Mouse (Mus musculus): Measurements from ENCODE around the gene Tmem252.

Tmem252 gene

GRCm38 (mm10) chr19:24673762-24674161, at the start of gene Tmem252:
Tmem252 (plus strand) TSS chr19:24674008.
- DNase-seq (ENCODE audit: low spot score) = no peak

DNA sequence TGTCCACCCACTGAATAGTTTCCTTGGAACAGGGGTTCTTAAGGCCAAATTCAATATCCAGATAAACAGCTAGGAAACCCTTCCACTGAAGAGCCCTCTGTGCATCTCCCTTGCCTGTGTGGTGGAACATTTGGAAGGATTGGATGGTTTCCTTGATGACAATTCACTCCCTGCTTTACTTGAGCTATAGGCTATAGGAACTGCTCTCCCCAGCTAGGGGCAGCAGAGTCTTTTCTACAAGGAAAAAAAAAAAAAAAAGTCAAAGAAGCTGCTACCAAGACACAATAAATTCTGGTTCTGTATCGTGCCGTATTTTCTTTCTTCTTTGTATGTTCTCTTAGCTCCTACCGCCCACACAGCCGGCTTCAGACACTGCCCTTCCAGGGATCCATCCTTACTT, 45.8 kb upstream of the Tmem252 start:
- DNase-seq (ENCODE audit: low spot score) = no peak

GRCm38 (mm10) chr19:24633008-24633407, 40.8 kb upstream of the Tmem252 start:
- DNase-seq (ENCODE audit: low spot score) = no peak

DNA sequence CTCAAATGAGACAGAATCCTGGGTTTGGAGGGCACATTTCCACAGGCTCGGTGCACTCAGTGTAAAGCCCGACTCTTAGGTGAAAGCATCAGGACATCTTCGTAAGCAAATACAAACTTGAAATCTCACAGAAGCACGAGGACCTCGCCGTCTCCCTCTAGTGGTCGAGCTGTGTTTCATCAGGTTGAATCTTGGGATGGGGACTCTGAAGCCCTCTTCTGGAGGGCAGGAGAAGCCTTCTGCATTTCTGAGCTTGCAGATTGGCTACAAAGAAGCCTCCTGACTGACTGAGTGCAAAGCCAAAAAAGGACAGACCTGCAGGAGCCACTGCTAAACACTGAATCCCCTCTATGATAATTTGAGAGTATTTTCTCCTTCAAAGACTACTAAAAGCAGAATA, 39.2 kb upstream of the Tmem252 start:
- DNase-seq (ENCODE audit: low spot score) = peak; percentile 86

- DNase-seq (ENCODE audit: low spot score) = no peak
These were observed 37.2 kb upstream of the Tmem252 start for GRCm38 (mm10) chr19:24636616-24637015.

DNA sequence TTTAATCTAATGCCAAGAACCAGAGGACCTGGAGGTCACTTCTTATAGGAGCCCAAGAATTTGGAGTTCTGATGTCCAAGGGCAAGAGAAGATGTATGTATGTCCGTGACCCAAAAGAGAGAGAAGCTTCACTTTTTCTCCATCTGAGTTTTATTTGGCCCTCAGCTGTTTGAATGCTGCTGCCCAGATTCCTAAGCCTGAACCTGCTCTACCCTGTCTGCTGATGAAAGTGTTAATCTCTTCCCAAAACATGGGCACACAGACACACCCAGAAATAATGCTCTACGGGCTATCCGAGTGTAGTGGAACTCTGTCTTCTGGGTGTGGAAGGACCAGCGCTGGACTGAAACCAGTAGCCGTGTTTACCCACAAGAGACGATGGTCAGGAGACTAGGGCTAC, 35.8 kb upstream of the Tmem252 start:
- no peak for DNase-seq (ENCODE audit: low spot score)

- DNase-seq (ENCODE audit: low spot score) = no peak
These were observed 32.8 kb upstream of the Tmem252 start for GRCm38 (mm10) chr19:24640982-24641381.

GRCm38 (mm10) chr19:24644971-24645370, 28.8 kb upstream of the Tmem252 start:
- DNase-seq (ENCODE audit: low spot score) = no peak

DNA sequence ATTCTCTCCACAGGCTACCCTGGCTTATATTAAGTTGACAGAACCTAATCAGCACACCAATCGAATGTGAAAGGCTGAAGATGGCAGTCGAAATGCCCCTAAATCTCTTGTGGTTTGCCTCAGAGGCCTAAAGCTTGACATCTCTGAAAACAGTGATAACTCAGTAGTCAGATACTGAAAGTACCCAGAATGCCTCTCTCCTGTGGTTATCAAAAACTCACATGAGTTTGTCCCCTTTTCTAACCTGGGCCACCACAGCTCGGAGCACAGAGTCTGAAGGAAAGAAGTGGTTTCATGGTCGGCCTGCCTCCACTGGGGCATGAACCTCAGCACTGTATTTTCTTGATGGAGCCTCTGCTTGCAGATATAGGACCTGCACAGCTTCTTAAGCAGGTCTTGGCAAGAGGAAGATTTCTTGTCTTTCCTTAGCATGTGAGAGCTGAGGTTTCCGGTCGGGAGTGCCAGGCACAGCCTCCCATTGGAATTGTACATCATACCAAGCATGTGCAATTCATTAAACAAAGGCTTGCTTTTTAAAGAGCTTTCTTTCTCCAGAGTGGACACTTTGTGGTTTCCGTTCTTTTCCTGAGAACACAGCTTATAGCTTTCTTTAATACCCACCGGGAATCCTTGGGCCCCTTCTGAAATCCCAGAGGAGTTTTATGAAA, 27.5 kb upstream of the Tmem252 start:
- no peak for DNase-seq (ENCODE audit: low spot score)

DNA sequence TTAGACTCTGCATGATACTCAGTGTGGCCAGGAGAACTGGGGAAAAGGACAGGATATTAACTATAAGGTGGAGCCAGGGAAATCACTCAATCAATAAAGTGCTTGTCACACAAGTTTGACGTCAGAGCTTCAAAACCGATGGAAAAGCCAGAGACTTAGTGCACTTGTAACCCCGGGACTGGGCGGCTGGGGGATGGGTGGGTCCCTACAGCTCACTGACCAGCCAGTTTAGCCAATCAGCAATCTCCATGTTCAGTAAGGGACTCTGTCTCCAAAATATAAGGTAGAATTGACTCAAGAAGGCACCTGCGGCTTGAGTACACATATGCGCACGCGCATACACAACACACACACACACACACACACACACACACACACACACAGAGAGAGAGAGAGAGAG, 25.8 kb upstream of the Tmem252 start:
- no peak for DNase-seq (ENCODE audit: low spot score)

DNA sequence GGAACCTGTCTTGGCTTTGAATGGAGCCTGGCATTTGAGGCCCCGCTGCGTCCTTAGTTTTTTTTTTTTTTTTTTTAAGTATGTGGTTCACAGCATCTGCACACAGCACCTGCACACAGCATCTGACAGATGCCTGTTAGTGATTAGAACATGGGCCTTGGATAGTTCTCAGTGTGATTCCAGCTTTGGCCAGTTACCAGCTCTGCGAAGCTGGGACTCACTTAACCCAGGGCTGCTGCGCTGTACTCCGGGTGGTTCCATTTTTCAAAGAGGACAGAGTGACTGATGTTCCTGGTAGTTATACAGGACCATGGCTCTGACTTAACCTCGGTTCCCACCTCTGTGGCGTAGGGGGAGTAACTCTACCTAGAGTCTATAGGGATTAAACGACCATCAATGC, 23.4 kb upstream of the Tmem252 start:
- no peak for DNase-seq (ENCODE audit: low spot score)

DNA sequence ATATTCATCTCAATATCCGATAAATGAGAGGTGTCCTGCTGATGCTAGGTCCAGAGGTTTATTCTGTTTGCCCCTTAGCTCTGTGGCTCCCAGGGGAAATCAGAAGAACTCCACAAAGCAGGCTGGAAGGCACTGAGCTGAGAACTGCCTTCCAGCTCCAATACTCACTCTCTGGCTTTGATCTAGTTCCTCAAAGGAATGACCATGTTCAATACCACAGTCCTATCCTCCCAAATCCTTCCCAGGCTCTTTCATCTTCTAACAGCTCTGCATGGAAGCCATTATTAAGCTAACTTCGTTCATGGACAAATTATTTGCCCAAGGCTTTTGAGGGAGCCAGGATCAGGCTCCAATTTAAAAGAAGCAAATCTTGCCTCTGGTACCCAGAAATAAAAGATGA, 22.2 kb upstream of the Tmem252 start:
- no peak for DNase-seq (ENCODE audit: low spot score)

DNA sequence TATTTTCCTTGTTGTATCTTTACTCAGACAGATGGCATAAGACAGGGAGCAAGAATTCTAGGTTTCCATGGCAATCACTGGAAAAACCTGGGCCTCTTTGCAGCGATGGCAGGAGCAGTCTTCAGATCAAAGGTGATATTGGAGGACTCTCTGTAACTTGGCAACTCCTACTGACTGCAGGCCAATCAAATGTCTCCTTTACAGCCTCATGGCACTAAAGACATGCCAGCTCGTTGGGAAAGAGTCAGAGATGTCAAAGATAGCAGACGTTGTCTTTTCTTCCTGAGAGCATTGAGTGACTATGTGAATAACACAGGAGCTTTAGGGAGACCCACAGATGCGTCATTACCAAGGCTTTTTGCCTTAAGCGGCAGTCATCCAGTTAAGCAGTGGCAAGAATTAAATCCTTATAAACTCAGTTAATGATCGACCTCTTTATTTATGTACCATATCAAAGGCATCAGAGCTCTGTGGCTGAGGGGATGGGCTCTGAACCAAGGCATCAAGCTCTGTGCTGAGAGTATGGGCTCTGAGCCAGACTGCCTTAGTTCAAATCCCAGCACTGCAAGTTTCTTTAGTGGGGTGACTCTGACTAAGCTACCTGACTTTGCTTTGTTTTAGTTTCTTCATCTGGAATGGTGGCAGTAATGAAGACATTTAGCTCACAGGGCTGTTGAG, 21.3 kb upstream of the Tmem252 start:
- no peak for DNase-seq (ENCODE audit: low spot score)

DNA sequence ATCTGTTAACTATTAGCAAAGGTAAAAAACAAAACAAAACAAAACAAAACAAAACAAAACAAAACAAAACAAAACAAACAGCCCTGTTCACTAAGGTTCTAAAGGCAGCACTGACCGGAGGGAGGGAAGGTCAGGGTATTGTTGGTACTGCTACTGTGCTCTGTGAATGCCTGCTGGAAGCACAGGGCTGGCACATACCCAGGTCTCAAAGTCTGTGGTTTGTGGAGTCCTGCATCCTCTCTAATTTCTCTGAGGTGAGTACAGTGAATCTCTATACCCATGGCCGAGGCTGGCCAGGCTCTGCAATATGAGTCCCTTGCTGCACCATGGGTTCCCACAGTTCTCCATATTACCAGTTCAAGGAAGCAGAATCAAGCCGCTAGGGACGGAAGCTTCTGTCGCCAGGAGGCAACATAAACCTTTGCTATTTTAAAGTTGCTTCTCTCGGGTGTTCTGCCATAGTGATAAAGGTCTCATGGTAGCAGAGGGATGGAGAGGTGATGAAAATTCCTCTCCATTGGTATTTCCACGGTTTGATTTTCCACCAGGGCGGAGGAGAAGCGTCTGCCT, 20.5 kb upstream of the Tmem252 start:
- no peak for DNase-seq (ENCODE audit: low spot score)

DNA sequence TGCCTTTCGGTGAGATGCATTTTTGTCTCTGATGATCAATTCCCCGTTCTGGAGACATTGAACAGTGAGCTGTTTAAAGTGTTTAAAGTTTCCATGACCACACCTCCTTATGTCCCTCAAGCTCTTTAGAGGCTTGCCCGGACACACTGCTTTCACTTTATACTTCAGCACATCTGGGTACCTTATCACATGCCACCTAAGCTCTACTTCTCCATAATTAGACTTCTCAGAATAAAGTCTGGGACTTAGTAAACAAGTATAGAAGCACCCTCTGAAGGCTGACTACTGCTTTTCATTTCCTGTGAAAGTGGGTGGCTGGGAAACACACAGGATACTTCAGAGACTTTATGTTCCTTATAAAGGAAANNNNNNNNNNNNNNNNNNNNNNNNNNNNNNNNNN, 16.8 kb upstream of the Tmem252 start:
- DNase-seq (ENCODE audit: low spot score) = no peak

DNA sequence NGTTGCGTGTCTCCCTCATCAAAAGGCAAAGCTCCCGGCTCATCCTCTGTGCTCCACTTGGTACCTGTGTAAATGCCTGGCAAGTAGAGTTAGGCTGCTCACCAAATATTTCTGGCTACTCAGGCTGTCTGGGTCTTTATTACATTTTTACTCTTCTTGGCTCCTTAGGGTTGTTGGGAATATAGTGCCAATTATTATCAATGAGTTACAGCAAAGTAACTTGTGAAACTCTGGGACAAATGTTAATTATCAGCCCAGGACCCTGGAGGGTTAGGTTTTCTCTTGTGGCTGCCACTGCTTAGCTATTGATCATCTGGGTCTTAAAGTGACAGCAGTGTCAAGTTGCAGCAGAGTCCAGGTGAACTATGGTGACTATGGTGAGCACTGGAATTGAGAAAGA, 11.5 kb upstream of the Tmem252 start:
- DNase-seq (ENCODE audit: low spot score) = no peak

- DNase-seq (ENCODE audit: low spot score) = no peak
These were observed 8.0 kb upstream of the Tmem252 start for GRCm38 (mm10) chr19:24665771-24666170.

DNA sequence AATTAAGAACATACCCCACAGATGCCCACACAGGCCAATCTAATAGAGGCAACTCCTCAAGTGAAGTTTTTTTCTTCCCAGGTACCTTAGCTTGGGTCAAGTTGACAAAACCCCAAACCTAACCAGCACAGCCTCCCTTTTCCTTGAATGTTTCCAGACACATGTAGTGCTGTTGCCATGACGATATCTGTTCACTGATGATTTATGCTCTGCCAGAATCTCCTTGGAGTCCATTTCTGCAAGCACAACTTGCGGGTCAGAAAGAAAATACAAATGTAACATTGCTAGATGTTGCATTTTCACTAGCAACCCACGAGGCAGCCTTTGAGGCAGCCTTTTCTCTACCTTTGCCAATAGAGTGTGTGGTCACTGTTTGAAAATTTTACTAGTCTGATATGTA, 6.3 kb upstream of the Tmem252 start:
- DNase-seq (ENCODE audit: low spot score) = no peak

- no peak for DNase-seq (ENCODE audit: low spot score)
These were observed 2.2 kb upstream of the Tmem252 start for GRCm38 (mm10) chr19:24671571-24671970.

- no peak for DNase-seq (ENCODE audit: low spot score)
These were observed 1.3 kb upstream of the Tmem252 start for GRCm38 (mm10) chr19:24672366-24672960.

GRCm38 (mm10) chr19:24673331-24673730, 477 bp upstream of the Tmem252 start:
- no peak for DNase-seq (ENCODE audit: low spot score)

DNA sequence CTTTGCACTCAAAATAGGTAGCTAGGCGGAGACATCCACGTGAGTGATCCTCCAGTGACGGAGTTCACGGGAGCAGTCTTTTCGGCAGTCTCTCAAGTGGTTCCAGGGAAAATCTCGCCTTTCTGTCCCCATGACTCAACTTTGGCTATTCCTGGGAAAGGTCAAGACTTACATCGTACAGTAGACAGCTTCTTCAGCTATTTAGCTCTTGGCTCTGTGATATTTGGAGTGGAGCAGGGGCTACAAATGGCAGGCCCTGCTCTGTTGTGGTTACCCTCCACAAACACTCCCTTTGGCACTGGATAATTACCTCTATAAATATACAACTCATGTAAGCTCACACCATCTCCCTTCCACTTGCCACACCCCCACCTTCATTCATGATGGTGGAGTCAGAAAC, 2.6 kb downstream of the Tmem252 start:
- no peak for DNase-seq (ENCODE audit: low spot score)

GRCm38 (mm10) chr19:24677242-24677984, 3.6 kb downstream of the Tmem252 start:
- DNase-seq (ENCODE audit: low spot score) = no peak

Data from retina, embryonic 14.5 days (tissue).